Mouse (Mus musculus): ENCODE results near the gene Gpr63. TPM values are rescaled to one million over a fixed set of nuclear protein-coding genes. Genes with fewer than 3 reads are reported as not detected.
A peak's percentile ranks its signal among the peaks of the same experiment; 100 is the strongest.

Gpr63 gene
- total and polyA plus RNA-seq, 3 experiments, result not detected

GRCm38 (mm10) chr4:24942728-24943424 lies 23.3 kb upstream of the Gpr63 start:
- no peaks in the 10 kb centered on the region for H3K9me3 ChIP-seq (replicated peaks; ENCODE audit: low read length)
- H3K4me3 ChIP-seq (replicated peaks in 1 of 3; ENCODE audit: low read depth in 2 of 3, low read length in 2 of 3, poor library complexity in 1 of 3), result no peak overlapping the region
- H3K27me3 ChIP-seq (replicated peaks), result no peaks in the 10 kb centered on the region
- in situ Hi-C loops (cut with MboI; ENCODE audit: low pct_ligation_motif_present, low pct_unique_long_range_greater_than_20kb, low sequenced_read_pairs), result no loop called here
- no peak overlapping the region for H3K9ac ChIP-seq (ENCODE audit: insufficient read depth, low read depth)
- dilution Hi-C loops (cut with MboI; ENCODE audit: extremely low pct_ligation_motif_present, extremely low pct_unique_long_range_greater_than_20kb, low sequenced_read_pairs), result no loop called here
- H3K4me1 ChIP-seq (ENCODE audit: control insufficient read depth in 1 of 2, insufficient read depth in 2 of 2), result peaks cover 0 to 9% of the 10 kb centered on the region in 2 experiments; a peak in 1 of 4 replicates
- no peak overlapping the region for H3K4me2 ChIP-seq (ENCODE audit: insufficient read depth, low read depth, poor library complexity, severe bottlenecking)
- H3K36me3 ChIP-seq (replicated peaks in 1 of 2; ENCODE audit: control insufficient read depth in 1 of 2, insufficient read depth in 1 of 2, low read length in 1 of 2), result no peaks in the 10 kb centered on the region
- no peaks in the 10 kb centered on the region for H3K79me2 ChIP-seq (replicated peaks; ENCODE audit: control insufficient read depth, extremely low read depth, insufficient read depth, poor library complexity, severe bottlenecking)
- no peak overlapping the region for H3K27ac ChIP-seq (ENCODE audit: insufficient read depth, low read depth)
- TF ChIP-seq ETS1 (conservative IDR thresholded peaks at IDR 0.05; ENCODE audit: low read depth, low read length), result no peak
- no peak for TF ChIP-seq RCOR1 (conservative IDR thresholded peaks at IDR 0.05; ENCODE audit: low read depth, low read length)
- TF ChIP-seq SIN3A (IDR thresholded peaks at IDR 0.05; ENCODE audit: low read length), result no peak
- TF ChIP-seq MAFK (IDR thresholded peaks at IDR 0.05; ENCODE audit: insufficient replicate concordance, low read length), result no peak
- TF ChIP-seq JUN (IDR thresholded peaks at IDR 0.05; ENCODE audit: insufficient read depth, low read depth, low read length), result no peak
- no peak for TF ChIP-seq GABPA (IDR thresholded peaks at IDR 0.05; ENCODE audit: insufficient replicate concordance, low read depth, low read length)
- no peak for TF ChIP-seq JUND (conservative IDR thresholded peaks at IDR 0.05; ENCODE audit: low read depth, low read length)
- TF ChIP-seq MAX (IDR thresholded peaks at IDR 0.05; ENCODE audit: low read length), result no peak
- TF ChIP-seq MXI1 (IDR thresholded peaks at IDR 0.05; ENCODE audit: low read depth, low read length), result no peak
- no peak for TF ChIP-seq MEF2A (IDR thresholded peaks at IDR 0.05; ENCODE audit: borderline replicate concordance, low read depth, low read length)
- no peak for TF ChIP-seq HCFC1 (IDR thresholded peaks at IDR 0.05; ENCODE audit: low read depth, low read length)
- DNase-seq (ENCODE audit: extremely low read depth), result peak; percentile 2

GRCm38 (mm10) chr4:24965918-24966298 lies 299 bp upstream of the Gpr63 start:
- no peaks in the 10 kb centered on the region for H3K79me2 ChIP-seq (replicated peaks; ENCODE audit: control insufficient read depth, extremely low read depth, insufficient read depth, poor library complexity, severe bottlenecking)
- H3K36me3 ChIP-seq (replicated peaks in 1 of 2; ENCODE audit: control insufficient read depth in 1 of 2, insufficient read depth in 1 of 2, low read length in 1 of 2), result no peaks in the 10 kb centered on the region
- H3K4me2 ChIP-seq (ENCODE audit: insufficient read depth, low read depth, poor library complexity, severe bottlenecking), result no peak overlapping the region
- peaks cover 4% of the 10 kb centered on the region for H3K9me3 ChIP-seq (replicated peaks; ENCODE audit: low read length)
- H3K9ac ChIP-seq (ENCODE audit: insufficient read depth, low read depth), result no peak overlapping the region
- TF ChIP-seq RCOR1 (conservative IDR thresholded peaks at IDR 0.05; ENCODE audit: low read depth, low read length) (no peak), IRF4 (IDR thresholded peaks at IDR 0.05; ENCODE audit: low read depth, low read length) (no peak), HCFC1 (IDR thresholded peaks at IDR 0.05; ENCODE audit: low read depth, low read length) (no peak), PAX5 (IDR thresholded peaks at IDR 0.05; ENCODE audit: low read length) (no peak), SIN3A (IDR thresholded peaks at IDR 0.05; ENCODE audit: low read length) (no peak), ELF1 (IDR thresholded peaks at IDR 0.05; ENCODE audit: low read depth, low read length) (no peak), ZC3H11A (IDR thresholded peaks at IDR 0.05; ENCODE audit: low read depth, low read length) (no peak), USF2 (conservative IDR thresholded peaks at IDR 0.05; ENCODE audit: low read depth, low read length) (no peak), MEF2A (IDR thresholded peaks at IDR 0.05; ENCODE audit: borderline replicate concordance, low read depth, low read length) (no peak), CTCF (conservative IDR thresholded peaks at IDR 0.05 in 1 of 2, IDR thresholded peaks at IDR 0.05 in 1 of 2; ENCODE audit: low read depth in 2 of 2, low read length in 2 of 2) (no peak), MYC (IDR thresholded peaks at IDR 0.05; ENCODE audit: low read depth, low read length) (no peak)
- dilution Hi-C loops (cut with MboI; ENCODE audit: extremely low pct_ligation_motif_present, extremely low pct_unique_long_range_greater_than_20kb, low sequenced_read_pairs) (no loop called here), in situ Hi-C loops (cut with MboI; ENCODE audit: low pct_ligation_motif_present, low pct_unique_long_range_greater_than_20kb, low sequenced_read_pairs) (no loop called here)
- H3K27me3 ChIP-seq (replicated peaks), result no peaks in the 10 kb centered on the region
- no peak for DNase-seq (ENCODE audit: extremely low read depth)
- H3K27ac ChIP-seq (ENCODE audit: insufficient read depth, low read depth), result no peak overlapping the region
- H3K4me3 ChIP-seq (replicated peaks in 1 of 3; ENCODE audit: low read depth in 2 of 3, low read length in 2 of 3, poor library complexity in 1 of 3), result no peak overlapping the region
- H3K4me1 ChIP-seq (ENCODE audit: control insufficient read depth in 1 of 2, insufficient read depth in 2 of 2), result no peaks in the 10 kb centered on the region

All from CH12.LX (cell line).